Mouse (Mus musculus) neutrophil, adult 5-6 weeks (primary cell): Measurements from ENCODE around the gene Nsd2. TPM values are rescaled to one million over a fixed set of nuclear protein-coding genes. Genes with fewer than 3 reads are reported as not detected.
A peak's percentile ranks its signal among the peaks of the same experiment; 100 is the strongest.
"Not testable (repeated sequence)": the region's sequence is repeated elsewhere in the genome, so short reads cannot be mapped to it uniquely, and the experiment has no call there.

ENCODE experiments used
- ATAC-seq: fragments of 151-379, 151-347 bp; 2 replicates; pipeline ENCODE4 v1.8.0; 2017; ENCODE audit warnings: mild to moderate bottlenecking, moderate TSS enrichment; ENCODE audit not compliant: insufficient number of reproducible peaks, poor library complexity, low FRiP score, severe bottlenecking; ENCODE audit errors: extremely low read depth
- total RNA-seq: library from RNA; stranded (forward); fragments of 200-1000 nt; gene quantifications from 2 replicates; pipeline ENCODE4 v1.2.3, GENCODE M21; 2017

The Nsd2 gene
- total RNA-seq, 1 experiment from 2014 or later, result 32.9 TPM

- ATAC-seq, result no peak
Measured at GRCm38 (mm10) chr5:33920037-33920436, 99.5 kb downstream of the Nsd2 start.

GRCm38 (mm10) chr5:33920924-33921323 lies 100.4 kb downstream of the Nsd2 start:
- 0 out of 2 replicates have a peak, but pooled peaks have one; percentile 9 for ATAC-seq

GRCm38 (mm10) chr5:33921486-33922235 lies 101.1 kb downstream of the Nsd2 start:
- ATAC-seq, result no peak

- no peak for ATAC-seq
Measured at GRCm38 (mm10) chr5:33922566-33922965, 102.0 kb downstream of the Nsd2 start.

GRCm38 (mm10) chr5:33926170-33926569 lies 105.6 kb downstream of the Nsd2 start:
- no peak for ATAC-seq

GRCm38 (mm10) chr5:33932413-33932812 lies 111.9 kb downstream of the Nsd2 start:
- no peak; the same call in 1 of the 2 replicates for ATAC-seq

- ATAC-seq, result no peak
Measured at GRCm38 (mm10) chr5:33934081-33934480, 113.6 kb downstream of the Nsd2 start.

- ATAC-seq, result no peak
Measured at GRCm38 (mm10) chr5:33934877-33935276, 114.4 kb downstream of the Nsd2 start.

- no peak for ATAC-seq
Measured at GRCm38 (mm10) chr5:33935700-33936111, 115.2 kb downstream of the Nsd2 start.

- ATAC-seq, result peak; percentile 94
Measured at GRCm38 (mm10) chr5:33936120-33936707, 115.7 kb downstream of the Nsd2 start, which contains the start of gene Nelfa. Gene Nelfa (minus strand): TSS chr5:33936413.

- no peak for ATAC-seq
Measured at GRCm38 (mm10) chr5:33937230-33937629, 116.7 kb downstream of the Nsd2 start.

GRCm38 (mm10) chr5:33938448-33938847 lies 117.9 kb downstream of the Nsd2 start:
- ATAC-seq, result peak; percentile 59

GRCm38 (mm10) chr5:33947035-33947434 lies 126.5 kb downstream of the Nsd2 start:
- ATAC-seq, result not testable (repeated sequence)

Other genes with a start within 250 kb of the Nsd2 start
- 15.8 and 16.0 TPM in 2 replicates for gene Fam53a, start 191.1 kb upstream of the Nsd2 start, total RNA-seq
- 1.4 and 1.6 TPM in 2 replicates for gene Gm9903, start 190.8 kb upstream of the Nsd2 start, total RNA-seq
- 122 and 131 TPM in 2 replicates for gene Slbp, start 168.2 kb upstream of the Nsd2 start, total RNA-seq
- 14.6 and 23.7 TPM in 2 replicates for gene Tacc3, start 162.6 kb upstream of the Nsd2 start, total RNA-seq
- 21.5 and 22.0 TPM in 2 replicates for gene Tmem129, start 162.3 kb upstream of the Nsd2 start, total RNA-seq
- not detected in 2 replicates for gene Fgfr3, start 99.1 kb upstream of the Nsd2 start, total RNA-seq
- gene Letm1, start 37.9 kb upstream of the Nsd2 start, total RNA-seq, result 21.9 and 24.7 TPM in 2 replicates
- gene Nelfa, start 115.7 kb downstream of the Nsd2 start, total RNA-seq, result 25.4 and 28.6 TPM in 2 replicates
- not detected in 2 replicates for gene Gm1673, start 162.7 kb downstream of the Nsd2 start, total RNA-seq
- 4.0 and 4.9 TPM in 2 replicates for gene Nat8l, start 175.3 kb downstream of the Nsd2 start, total RNA-seq